Mouse (Mus musculus): Measurements from ENCODE around the gene Kpna7.
A peak's percentile ranks its signal among the peaks of the same experiment; 100 is the strongest.
"Not testable (repeated sequence)": the region's sequence is repeated elsewhere in the genome, so short reads cannot be mapped to it uniquely, and the experiment has no call there.

Gene Kpna7

DNA sequence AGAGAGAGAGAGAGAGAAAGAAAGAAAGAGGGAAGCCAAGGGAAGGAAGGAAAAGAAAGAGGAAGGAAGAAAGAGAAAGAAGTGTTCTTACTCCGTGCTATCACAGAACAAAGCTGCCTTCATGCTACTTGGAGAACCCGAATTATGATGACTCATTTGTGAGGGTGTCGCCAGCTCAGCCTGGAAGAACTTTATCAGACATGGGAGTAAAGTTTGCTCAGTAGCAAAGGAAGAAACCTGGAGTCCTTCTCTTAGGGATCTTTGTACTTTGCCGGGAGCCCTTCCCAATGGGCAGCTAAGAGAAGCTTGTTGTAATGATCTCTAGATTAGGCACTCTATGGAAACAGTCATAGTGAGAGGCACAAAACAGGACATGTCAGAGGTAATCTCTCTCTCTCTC is 18.9 kb upstream of the Kpna7 start:
- DNase-seq (ENCODE audit: low spot score): peak; percentile 43

DNA sequence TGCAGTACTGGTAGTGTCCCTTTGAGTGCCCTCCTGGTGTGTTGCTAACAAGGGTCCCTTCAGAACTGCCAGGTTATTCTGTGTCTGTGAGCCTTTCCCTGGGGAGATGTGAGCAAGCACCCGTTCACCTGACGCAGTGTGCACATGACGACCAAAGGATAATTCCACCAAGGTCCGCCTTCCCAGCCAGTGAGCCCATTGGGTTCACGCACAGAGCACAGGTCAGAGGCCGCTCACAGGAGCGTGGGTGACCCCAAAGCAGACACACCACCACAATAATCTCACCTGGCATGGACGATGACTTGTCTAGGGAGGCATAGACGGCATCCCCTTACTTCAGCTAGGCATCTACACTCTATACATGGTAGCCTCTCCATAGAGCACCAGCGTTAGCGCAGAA is 17.6 kb upstream of the Kpna7 start:
- not testable (repeated sequence) for DNase-seq (ENCODE audit: low spot score)

DNA sequence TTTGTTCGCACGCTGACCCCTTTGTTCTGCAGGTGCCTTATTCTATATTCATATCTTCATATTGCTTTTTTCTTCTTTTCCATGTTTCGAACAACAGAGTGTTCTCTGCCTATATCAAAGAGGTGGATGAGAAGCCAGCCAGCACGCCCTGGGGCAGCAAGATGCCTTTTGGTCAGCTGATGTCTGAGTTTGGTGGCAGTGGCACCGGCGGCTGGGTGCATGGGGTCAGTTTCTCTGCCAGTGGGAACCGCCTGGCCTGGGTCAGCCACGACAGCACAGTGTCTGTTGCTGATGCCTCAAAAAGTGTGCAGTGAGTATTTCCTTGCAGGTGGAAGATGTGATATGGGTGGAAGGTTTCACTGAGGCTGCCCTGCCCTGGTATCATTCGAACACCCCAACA is 17.1 kb upstream of the Kpna7 start:
- DNase-seq (ENCODE audit: low spot score): no peak

GRCm38 (mm10) chr5:145098340-145098821 is 14.6 kb upstream of the Kpna7 start:
- DNase-seq (ENCODE audit: low spot score): no peak

DNA sequence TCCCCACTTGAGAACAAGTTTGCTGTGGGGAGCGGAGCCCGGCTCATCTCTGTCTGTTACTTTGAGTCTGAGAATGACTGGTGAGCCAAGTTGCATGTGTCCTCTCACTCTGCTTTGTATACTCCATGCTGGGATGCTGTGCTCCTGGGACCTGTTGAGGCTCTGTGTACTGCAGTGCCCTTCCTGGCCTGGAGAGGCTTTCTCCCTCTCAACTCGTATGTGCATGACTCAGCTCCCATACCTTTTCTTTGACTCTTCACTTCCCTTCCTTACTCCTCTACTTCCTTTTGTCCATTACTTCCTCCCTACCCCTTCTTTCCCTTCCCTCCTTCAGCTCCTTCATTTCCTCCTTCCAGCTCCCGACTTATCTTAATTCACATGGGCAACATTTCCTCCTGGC is 12.4 kb upstream of the Kpna7 start:
- no peak for DNase-seq (ENCODE audit: low spot score)

- no peak for DNase-seq (ENCODE audit: low spot score)
Measured at GRCm38 (mm10) chr5:145089878-145090277, 6.0 kb upstream of the Kpna7 start.

DNA sequence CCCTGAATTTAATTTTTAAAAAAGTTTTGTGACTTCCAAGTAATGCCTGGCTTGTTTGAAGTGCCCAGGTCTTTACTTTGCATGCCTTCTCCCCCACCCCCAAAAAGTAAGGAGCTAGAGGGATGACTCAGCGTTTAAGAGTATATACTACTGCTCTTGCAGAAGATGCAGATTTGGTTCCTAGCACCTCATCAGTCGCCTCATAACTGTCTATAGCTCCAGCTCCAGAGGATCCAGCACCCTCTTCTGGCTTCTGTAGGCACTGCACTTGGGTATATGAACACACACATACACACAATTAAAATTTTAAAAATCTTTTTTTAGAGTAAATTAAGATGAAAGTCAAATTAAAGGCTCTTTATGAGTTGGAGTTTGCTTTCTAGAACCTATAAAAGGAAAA is 4.4 kb upstream of the Kpna7 start:
- no peak for DNase-seq (ENCODE audit: low spot score)

- no peak for DNase-seq (ENCODE audit: low spot score)
Measured at GRCm38 (mm10) chr5:145084822-145085221, 992 bp upstream of the Kpna7 start.

DNA sequence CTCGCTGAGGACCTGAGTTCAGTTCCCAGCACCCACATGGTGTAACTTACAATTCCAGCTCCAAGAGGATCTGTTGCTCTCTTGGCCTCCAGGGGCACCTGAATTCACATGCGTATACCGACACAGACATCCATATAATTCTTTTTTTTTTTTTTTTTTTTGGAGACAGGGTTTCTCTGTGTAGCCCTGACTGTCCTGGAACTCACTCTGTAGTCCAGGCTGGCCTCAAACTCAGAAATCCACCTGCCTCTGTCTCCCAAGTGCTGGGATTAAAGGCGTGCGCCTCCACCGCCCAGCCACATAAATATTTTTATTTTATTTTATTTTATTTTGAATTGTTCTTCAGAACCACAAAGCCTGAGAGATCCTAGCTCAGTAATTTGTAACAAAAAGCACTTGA is 629 bp downstream of the Kpna7 start:
- not testable (repeated sequence) for DNase-seq (ENCODE audit: low spot score)

DNA sequence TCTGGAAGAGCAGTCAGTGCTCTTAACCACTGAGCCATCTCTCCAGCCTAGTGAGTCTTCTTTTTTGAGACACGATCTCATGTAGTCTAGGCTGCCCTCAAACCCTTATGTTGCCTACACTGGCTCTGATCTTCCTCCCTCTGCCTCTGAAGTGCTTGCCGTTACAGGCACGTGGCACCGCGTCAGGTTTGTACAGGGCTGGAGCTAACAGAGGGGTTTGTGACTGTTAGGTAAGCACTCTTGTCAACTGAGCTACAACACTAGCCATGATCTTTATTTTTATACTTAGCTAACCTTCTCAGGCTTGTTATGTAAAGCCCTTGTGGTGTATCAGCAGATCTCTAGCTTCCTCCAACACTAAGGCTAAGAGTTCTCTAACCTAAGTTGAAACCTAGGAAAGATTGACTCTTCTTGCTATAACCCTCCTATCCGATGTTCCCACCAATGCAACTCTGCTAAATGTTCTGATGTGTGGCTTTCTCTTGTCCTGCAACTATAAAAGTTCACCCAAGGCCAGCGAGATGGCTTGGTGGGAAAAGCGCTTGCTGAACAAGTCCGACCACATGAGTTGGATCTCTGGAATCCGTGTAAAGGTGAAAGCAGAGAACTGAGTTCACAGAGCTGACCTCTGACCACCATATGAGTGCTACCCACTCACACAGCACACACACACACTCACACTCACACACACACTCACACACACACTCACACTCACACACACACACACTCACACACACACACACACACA is 1.8 kb downstream of the Kpna7 start:
- peak; percentile 30 for DNase-seq (ENCODE audit: low spot score)

DNA sequence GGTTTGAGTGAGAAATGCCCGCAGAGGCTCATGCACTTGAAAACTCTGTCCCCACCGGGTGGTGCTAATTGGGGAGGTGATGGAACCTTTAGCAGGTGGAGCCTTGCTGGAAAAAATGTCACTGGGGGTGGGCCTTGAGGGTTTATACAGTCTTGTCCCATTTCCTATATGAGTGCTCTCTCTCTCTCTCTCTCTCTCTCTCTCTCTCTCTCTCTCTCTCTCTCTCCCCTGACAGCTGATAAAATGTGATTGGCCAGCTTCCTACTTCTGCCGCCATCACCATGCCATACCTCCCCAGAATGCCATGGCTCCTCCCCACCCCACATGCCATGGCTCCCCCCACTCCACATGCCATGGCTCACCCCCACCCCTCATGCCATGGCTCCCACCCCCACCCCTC is 8.7 kb downstream of the Kpna7 start:
- no peak for DNase-seq (ENCODE audit: low spot score)

GRCm38 (mm10) chr5:145071342-145071741 is 12.5 kb downstream of the Kpna7 start:
- no peak for DNase-seq (ENCODE audit: low spot score)

DNA sequence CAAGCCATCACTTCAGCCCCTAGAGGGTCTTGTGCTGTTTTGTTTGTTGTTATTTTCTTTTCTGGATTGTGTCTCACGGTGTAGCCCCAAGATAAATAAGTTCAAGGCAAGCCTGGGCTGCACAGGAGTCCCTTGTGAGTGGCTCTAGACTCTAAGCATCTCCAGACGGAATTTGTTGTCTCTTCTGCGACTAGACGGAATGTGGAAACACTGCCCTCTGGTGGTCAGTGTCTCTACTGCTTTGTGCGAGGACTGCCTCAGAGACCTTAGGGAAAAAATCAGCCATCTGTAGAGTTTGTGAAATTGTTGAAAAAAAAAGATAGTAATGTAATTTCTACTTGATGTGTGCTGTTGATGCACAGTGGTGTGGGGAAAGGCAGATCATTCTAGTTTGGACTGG is 14.1 kb downstream of the Kpna7 start:
- DNase-seq (ENCODE audit: low spot score): peak; percentile 95

- no peak for DNase-seq (ENCODE audit: low spot score)
Measured at GRCm38 (mm10) chr5:145068863-145069262, 15.0 kb downstream of the Kpna7 start.

- DNase-seq (ENCODE audit: low spot score): no peak
Measured at GRCm38 (mm10) chr5:145064765-145065340, 19.0 kb downstream of the Kpna7 start.

DNA sequence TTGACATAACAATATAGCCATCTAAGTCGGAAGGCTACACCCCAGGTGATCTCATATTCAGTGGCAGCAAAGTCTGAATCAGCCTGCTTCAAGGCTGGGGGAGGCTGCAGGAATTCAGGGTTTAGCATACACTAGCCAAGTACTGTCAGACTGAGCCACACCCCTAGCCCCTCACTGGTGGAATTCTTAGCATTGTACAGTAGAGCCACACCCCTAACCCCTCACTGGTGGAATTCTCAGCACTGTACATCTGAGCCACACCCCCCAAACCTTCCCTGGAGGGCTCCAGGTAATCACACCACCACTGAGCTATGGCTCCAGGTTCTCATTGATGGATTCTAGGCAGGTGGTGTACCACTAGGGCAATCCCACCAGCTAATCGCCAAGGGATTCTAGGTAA is 24.3 kb downstream of the Kpna7 start:
- no peak for DNase-seq (ENCODE audit: low spot score)

DNA sequence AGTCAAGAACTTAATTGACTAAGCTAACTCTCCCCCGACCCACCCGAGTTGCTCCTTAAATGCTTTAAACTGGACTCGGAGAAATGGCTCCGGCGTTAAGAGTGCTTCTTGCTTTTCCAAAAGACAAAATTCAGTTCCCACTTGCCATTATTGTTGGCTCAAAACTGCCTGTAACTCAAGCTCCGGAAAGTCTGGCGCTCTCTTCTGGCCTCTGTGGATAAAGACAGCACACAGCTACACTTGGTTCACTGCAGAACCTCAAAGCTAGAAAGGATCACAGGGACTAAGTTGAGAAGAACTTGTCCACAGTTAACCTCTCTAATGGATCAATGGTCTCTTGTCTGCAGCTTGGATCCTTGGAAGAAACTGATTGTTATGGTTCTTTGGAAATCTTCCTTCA is 25.1 kb downstream of the Kpna7 start:
- DNase-seq (ENCODE audit: low spot score): peak; percentile 35

GRCm38 (mm10) chr5:145057907-145058306 is 25.9 kb downstream of the Kpna7 start:
- no peak for DNase-seq (ENCODE audit: low spot score)

- not testable (repeated sequence) for DNase-seq (ENCODE audit: low spot score)
Measured at GRCm38 (mm10) chr5:145054187-145054586, 29.6 kb downstream of the Kpna7 start.

- DNase-seq (ENCODE audit: low spot score): not testable (repeated sequence)
Measured at GRCm38 (mm10) chr5:145042690-145043089, 41.1 kb downstream of the Kpna7 start, which contains the start of gene 1700018F24Rik. TSS of gene 1700018F24Rik (plus strand) at chr5:145042990.

DNA sequence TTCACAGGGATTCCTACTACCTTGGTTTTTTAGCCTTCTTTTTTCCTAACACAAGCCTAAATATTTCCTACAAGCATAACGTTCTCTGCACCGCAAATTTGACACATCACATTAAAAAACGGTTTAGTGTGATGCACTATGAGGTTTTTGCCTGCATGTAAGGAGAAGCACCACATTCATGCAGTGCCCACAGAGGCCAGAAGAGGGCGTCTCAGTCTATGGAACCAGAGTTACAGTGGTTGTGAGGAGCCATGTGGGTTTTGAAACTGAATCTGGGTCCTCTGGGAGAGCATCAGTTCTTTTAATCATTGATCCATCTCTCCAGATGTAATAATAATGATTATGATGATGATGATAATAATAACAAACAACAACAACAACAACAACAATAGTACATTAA is 42.2 kb downstream of the Kpna7 start:
- DNase-seq (ENCODE audit: low spot score): no peak

DNA sequence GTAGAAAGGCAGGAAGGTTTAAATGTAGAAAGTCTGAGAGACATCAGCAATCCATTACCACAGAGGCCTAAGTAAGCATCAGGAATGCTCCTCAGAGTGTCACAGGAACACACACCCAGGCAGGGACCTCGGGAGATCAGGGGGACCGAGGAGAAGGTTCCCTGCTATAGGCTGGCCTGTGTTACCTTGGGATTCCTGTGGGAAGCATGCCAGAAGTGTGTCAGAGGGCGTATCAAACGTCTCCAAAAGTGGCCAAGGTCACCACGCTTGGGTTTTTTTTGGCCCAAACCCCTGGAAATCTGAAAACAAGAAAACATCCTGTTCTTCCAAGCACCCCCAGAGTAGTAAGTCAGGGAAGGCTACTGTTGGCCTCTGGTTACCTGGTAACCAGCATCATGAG is 51.4 kb downstream of the Kpna7 start, which contains the start of gene Gm4871:
Gene Gm4871 (minus strand): TSS at position 364 of the 400 bp plus-strand sequence.
- not testable (repeated sequence) for DNase-seq (ENCODE audit: low spot score)

DNA sequence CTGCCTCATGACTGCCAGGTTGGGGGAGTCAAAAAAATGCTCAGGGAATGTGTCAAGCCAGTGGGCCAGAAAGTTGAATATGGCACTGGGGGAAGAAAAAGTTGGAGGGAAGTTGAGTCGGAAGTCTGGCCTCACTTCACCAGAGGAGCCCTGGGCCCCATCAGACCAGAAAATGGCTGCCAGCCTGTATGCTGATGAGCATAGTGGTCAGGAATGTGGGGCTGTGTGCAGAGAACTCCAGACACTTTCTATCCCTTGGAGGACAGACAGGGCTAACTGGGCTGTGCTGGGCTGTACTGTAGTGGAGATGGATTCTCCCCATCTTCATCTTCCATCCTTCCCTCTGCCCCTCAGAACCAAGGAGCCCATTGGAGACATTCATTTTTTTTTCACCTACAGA is 53.4 kb downstream of the Kpna7 start:
- DNase-seq (ENCODE audit: low spot score): not testable (repeated sequence)

GRCm38 (mm10) chr5:145020712-145021111 is 63.1 kb downstream of the Kpna7 start:
- DNase-seq (ENCODE audit: low spot score): not testable (repeated sequence)
